Mouse (Mus musculus): ENCODE results near the gene Rtp3. TPM values are rescaled to one million over a fixed set of nuclear protein-coding genes. Genes with fewer than 3 reads are reported as not detected.

Rtp3 gene
- total RNA-seq, 4 experiments from 2014 or later: 2.6 to 4.8 (median 3.7) TPM

DNA sequence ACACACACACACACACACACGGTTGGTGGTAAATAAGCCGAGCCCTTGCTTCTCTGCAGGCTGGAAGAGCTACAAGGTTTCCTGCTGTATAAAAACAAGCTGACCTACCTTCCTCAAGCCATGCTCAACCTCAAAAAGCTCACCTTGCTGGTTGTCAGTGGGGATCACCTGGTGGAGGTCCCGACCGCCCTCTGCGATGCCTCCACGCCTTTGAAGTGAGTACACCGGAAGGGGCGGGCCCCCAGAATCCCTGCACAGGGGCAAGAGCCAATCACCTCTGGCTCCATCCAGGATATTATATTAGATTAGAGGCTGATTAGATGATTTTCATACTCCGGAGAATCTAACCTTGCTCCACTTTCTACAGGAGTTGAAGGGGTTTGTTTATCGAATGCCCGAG is 11.0 kb downstream of the Rtp3 start:
- no peak for DNase-seq (ENCODE audit: low spot score)

DNA sequence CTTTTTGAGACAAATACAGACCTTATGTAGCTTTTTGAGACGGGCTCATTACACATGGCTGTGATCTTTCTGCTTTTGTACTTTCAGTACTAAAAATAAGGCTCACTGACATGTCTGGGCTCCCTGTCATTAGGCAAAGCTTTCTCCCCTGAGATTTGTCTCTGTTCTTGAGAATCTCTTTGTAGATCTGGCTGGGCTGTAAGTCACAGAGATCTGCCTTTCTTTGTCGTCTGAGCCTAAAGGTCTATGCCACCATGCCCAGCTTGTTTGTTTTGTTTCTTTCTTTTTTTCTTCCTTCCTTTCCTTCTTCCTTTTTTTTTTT is 24.5 kb downstream of the Rtp3 start:
- no peak for DNase-seq (ENCODE audit: low spot score)

DNA sequence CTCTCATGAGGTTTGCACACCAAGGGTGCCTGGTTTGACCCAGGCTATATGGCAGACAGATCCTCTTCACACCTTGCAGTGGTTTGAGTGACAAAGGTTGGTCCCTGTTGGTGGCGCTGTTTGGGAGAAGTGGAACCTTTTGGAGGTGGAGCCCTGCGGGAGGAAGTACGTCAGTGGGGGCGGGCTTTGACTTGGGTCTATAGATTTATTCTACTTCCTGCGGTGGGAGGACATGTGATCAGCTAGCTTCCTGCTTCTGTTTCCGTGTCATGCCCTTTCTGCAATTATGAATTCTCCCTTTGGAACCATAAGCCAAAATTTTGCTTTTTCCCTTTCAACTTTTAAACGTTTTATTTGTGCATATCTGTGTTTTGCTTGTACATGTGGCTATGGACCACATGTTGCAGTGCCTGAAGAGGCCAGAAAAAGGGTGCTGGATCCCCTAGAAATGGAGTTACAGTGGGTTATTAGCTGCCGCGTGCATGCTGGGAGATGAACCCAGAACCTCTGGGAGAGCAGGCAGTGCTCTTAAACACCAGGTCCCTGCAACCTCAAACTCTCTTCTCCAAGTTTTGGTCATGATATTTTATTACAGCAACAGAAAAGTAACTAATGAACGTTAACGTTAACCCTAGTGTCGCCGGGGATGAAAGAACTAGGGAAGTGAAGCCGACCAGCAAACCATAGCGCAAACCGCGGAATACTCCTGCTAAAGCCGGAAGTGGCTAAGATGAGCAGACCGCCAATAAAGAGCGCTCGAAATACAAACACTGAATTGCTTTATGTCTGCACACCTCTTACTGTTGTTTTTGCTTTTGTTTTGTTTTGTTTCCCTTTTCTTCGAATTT is 25.1 kb downstream of the Rtp3 start:
- no peak for DNase-seq (ENCODE audit: low spot score)

DNA sequence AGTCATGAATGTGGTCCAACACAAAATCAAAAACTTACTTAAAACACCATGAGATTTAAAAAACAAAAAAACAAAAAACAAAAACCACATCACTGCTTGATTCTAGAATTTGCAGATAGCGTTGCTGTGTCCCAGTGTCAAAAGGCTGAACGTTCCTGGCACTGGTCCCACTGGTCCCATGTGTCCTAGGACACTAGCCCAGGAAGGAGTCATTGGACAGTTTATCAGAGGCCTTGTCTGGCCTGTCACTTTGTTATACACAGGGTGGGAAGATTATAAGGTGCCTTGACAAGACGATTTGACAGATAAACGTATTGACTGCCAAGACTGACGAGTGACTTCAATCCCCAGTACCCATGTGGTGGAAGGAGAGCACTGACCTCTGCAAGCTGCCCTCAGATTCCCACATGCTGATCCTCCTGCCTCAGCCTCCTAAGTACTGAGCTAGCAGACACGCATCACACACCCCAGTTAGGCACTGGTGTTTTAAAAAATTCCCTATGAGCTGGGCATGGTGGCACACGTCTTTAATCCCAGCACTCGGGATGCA is 26.7 kb downstream of the Rtp3 start:
- DNase-seq (ENCODE audit: low spot score): peak; percentile 63

DNA sequence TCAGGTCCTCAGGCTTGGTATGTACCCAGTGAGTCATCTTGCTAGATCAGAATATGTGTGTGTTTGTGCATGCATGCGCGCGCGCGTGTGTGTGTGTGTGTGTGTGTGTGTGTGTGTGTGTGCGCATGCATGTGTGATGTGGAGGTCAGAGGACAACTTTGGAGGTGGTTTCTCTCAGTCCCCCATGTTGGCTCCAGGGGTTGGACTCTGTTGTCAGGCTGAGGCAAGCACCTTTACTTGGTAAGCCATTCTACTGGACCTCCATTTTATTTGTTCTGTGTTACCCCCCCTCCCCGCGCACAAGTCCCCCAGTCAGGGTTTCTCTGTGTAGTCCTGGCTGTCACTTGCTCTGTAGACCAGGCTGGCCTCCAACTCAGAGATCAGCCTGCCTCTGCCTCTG is 29.0 kb downstream of the Rtp3 start:
- DNase-seq (ENCODE audit: low spot score): no peak

DNA sequence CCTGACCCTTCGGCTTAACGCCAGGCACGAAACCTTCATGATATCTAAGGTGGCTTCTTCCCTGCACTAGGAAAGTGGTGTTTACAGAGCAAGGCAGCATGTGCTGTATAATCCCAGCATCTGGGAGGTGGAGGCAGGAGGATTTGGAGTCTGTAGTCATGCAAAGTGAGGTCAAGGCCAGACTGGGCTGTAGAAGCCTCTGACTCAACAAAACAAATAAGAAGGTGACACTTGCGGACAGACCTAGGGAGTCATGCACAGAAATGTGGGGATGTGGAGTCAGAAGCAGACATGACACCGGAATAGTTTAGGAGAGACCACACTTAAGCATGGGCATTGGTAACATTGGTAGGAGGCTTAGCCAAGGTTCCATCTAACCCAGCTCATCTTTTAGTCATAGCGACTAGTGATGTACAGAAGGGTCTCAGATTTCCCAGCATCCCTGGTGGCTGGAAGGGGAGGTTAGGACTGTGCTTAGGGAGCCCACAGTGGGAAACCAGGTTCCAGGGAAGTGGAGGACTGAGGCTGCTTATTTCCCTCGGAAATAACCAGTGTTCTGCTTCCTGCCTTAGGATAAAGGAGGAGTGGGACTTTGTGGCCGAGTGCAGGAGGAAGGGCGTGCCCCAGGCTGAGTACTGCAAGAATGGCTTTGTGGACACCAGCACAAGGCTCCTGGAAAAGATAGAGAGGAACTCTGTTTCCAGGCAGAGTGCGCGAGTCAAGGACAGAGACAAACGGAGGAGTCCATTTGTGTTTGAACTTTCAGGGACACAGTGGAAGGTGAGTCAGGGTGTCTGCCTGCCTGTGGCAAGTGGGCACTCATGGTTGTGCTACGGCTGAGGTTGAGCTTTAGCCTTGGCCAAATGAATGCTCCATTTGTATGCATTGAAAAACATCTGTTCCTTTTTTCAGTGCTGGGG is 29.9 kb downstream of the Rtp3 start:
- DNase-seq (ENCODE audit: low spot score): no peak

DNA sequence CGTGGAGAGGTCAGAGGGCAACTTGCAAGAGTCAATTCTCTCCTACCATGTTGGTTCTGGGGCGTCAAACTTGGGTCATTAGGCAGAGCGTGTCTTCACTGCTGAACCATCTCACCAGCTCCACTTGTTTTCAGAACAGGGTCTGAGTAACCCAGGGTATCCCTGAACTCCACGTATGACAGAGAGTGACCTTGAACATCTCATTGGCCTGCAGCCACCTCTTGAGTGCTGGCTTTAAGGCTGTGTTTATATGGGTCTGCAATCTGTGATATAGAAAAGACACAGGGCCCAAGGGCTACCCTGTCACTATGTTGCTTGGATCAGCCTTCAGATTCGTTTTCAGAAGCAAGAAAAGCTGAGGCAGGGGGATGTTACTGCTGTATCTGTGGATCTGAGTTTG is 30.7 kb downstream of the Rtp3 start:
- DNase-seq (ENCODE audit: low spot score): no peak

DNA sequence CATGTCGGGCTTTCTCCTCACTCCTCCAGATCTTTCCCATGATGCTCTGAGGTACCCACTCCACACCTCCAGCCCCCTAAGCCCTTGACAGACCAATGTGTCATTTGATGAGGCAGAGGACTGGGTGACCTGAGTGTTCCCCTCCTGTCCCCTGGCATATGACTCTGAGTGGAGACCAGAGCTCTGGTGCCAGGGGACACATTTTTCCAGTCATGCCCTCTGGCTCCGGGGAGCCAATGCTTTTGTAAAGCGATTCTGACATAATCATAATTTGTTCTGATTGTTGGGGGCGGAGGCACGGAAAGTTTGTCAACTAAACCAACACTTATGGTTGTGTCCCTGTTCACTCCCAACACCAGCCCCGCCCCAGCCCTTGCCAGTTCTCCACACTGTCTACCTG is 34.4 kb downstream of the Rtp3 start:
- DNase-seq (ENCODE audit: low spot score): peak; percentile 72

DNA sequence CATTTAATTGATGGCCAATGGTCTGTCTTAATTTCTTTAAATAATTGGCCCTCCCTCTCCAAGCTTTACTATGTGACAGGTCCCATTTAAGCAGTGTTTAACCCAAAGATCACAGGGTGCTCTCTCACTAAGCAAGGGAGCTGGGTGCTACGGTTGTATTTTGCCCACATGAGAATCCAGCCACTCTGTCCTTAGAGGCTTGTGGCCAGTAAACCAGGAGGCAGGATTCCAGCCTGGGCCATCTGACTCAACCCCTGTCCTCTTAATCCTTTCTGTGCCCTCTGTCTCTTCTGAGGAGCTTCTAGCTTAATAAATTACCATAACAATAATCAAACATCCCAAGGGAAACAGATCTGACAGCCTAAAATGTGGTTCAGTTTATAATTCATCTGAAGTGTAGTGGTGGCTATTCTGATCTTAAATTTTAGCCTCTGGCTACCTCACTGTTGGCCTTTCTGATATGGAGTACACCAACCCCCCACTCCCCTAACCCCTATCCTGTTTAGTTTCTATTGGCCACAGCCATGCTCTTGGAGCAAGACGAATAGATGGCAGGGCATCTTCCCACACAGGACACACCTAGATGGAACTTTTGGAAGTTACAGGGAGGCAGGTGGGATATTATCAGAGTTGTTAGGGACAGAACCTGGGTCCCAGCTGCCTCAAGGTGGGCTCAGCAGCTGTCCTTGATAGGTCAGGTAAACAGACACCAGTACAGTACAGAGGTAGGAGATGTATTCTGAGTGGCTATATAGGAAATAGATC is 35.5 kb downstream of the Rtp3 start:
- no peak for DNase-seq (ENCODE audit: low spot score)

DNA sequence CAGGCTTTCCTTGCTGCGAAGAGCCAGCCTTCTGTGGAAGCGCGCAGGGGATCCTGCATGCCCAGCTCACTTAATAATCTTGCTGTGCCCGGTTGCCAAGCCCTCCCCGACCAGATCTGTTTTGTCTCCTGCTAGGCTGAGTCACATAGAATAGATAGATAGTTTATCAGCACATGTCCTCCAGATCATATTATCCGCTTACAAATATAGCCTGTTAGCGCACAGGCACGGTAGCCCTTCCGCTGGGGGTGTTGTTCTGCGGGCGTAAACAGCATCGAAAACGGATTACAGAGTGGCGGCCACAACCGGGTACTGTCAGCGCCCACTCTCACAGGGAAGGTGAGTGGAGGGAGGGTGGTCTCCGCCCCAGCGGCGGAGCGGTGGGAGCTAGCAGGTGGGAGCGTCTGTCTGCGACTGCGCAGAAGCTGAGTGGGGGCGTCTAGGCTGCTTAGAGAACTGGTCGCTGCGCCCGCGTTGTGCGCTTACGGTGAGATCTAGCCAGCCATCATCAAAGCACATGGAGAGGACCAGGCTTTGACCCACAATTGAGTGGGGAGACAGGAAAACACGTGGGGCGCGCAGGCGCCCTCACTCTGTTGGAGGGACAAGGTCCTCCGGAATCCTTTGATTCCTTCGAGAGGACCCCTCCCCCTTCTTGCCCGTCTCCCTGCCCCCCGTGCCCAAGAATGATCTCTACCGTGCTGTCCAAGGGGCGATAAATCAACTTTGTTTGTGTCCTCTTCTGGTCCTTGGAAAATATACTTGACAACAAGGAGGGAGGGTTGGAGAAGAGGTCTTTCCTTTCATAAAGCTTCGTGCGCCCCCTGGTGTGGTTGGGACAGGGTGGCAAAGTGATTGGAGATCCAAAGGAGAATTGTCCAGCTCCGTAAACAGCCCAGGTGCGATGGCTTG is 36.6 kb downstream of the Rtp3 start:
- DNase-seq (ENCODE audit: low spot score): peak; percentile 69

DNA sequence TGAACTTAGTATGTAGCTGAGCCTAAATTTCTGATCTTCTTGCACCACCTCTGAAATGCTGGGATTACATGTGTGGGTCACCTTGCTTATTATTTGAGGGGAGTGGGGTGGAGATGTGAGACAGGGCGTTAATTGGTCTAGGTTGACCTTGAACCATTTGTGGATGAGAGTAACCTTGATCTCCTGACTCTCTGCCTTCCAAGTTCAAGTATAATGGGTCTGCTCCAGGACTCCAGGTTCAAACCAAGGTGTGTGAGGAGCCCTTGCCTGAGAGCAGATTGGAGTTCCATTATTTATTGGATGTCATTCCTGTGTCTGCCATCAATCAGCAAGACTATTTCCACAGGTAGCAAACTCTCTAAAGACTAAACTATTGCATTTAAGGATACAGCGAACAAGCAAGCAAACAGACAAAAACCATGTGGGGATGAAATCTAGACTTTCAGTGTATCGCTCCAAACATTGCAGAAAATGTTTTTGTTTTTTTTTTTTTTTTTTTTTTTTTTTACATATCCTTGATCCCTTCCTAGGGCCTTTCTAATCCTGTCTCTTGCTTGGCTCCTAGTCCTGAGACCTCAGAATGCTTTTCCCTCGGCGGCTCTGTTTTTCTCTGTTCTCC is 37.3 kb downstream of the Rtp3 start:
- no peak for DNase-seq (ENCODE audit: low spot score)

DNA sequence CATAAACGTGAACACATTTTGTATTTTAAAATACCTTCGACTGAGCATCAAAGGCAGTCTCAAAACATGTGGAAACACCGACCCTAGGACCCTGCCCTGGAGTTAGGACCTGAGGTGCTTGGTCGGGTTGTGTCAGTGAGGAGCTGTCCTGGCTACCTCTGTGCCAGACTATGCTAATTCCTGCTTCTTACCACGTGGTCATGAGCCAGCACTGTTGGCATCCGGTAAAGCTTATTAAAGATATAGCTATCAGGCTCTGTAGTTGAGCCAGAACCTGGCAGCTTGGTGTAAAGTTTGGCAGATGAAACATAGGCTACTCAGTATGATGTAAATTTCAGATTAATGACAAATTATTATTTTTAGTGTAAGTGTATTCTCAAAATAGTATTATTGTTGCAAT is 38.0 kb downstream of the Rtp3 start:
- DNase-seq (ENCODE audit: low spot score): no peak

DNA sequence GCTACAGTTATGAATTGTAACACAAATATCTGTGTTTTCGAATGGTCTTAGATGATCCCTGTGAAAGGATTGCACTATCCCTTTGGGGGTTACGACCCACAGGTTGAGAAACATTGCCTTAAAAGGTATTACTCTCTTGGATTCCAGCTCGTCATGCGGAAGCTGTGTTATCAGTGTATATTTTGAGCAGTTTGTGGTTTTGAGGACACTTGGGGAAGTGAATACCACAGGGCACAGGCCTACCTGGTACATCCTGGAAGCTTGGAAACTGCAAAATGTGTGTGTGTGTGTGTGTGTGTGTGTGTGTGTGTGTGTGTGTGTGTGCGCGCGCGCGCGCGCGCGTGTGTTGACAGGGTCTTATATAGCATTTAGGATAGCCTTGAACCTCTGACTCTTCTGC is 38.5 kb downstream of the Rtp3 start:
- DNase-seq (ENCODE audit: low spot score): no peak

DNA sequence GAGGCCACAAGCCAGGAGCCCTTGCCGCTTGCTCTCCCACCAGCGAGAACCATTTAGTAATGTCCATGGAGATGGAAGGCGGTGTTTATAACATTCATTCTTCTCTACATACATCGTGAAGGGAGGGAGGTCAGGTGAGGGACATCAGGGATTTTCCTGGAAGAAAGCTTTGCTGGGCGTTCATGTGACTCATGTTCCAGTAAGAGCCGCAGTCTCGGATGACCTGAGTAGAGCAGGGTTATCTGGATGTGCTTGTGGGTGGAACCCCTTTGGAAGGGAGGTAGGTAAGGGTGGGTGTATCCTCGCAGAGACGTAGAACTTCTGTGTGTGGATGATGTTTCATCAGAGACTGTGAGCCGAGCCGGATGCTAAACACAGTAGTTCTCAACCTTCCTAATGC is 39.0 kb downstream of the Rtp3 start, which contains the start of gene Lrrc2:
Gene Lrrc2 (plus strand): TSS at position 149 of the 400 bp plus-strand sequence.
- DNase-seq (ENCODE audit: low spot score): no peak

DNA sequence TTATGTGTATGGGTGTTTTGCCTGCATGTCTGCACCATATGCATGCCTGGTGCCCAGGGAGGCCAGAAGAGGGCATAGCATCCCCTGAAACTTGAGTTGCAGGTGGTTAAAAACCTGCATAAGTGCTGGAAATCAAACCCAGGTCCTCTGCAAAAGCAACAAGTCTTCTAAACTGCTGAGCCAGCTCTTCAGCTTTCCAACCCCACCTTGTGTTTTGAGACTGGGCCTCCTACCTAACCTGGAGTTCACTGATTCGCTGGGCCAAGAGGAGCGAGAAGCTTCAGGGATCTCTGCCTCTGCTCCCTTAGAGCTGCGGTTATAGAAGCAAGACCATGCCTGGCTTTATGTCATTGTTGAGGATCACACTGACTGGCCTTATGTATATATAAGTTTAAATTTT is 40.3 kb downstream of the Rtp3 start:
- no peak for DNase-seq (ENCODE audit: low spot score)

DNA sequence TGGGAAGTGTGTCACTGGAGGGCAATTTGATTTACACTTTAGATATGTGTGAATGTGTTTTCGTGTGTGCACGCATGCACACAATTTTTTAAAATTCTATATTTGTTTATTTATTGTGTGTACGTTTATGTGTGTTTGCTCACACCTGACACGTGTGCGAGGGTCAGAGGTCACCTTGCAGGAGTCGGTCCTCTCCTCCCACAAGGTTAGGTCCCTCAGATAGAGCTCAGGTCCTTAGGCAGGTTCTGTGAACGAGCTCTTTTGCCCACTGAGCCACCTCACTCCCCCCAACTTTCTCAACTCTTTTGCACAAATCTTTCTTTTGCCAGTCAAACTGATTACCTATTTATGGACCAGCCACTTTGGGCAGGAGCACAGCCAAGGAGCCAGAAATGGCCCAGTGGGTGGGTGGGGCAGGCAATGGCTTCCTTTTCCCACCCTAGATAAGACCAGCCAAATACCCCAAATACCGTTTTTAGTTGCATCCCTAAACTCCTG is 41.5 kb downstream of the Rtp3 start:
- no peak for DNase-seq (ENCODE audit: low spot score)

DNA sequence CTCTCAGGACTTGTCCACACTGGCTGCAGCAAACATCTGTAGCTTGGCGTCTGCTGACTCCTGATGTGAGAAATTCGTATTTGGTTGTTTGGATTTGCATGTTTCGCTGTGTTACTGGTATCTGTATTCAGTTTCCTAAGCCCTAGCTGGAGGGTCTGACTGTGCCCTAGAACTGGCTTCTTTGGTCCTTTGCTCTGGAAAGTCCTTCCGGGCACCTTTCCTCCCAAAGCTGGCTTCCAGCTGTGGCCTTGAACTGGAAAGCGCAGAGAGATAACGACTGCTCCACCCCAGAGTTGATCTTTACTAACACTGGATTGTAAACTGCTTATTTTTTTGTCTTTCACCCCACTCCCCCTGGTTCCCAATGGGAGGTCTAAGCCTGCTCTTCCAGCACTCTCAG is 42.5 kb downstream of the Rtp3 start:
- DNase-seq (ENCODE audit: low spot score): no peak

DNA sequence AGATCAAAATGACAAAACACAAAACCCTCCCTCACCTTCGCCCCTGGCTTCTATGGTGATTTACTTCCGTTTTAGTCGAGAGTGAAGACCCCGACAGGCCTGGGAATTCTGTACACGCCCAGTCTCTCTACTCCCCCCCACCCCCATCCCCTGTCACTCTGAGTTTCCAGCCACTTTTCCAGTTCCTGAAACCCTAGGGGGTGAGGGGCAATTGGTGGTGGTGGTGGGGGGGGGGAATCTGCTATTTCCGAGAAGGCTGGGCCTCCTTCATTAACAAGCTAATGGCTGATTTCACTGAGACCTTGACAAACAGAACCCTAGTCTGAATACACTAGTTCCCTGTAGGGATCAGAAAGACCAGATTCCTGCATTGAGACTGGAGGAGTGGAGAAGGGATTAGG is 43.1 kb downstream of the Rtp3 start:
- DNase-seq (ENCODE audit: low spot score): no peak

DNA sequence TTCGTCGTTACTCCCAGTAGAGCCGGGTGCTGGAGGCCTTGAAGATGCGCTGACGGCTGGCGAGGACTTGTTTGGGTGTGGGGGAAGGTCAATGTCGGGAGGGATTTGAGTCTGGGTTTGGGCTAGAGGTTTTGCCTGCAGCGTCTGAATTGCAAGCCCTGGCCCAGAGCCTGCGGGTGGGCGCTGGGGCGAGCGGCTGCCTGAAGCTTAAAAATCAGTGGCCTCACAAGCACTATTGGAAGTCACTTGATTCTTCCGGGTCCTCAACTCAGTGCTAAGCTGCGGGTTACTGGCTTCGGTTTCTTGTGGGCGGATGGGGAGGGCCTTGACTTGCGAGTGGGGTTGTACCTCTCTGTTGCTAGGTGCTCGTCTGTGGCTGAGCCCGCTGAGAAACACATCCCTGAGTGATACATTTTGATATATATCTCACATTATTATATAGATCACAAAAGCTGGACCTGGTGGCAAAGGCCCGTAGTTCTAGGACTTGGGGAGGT is 43.8 kb downstream of the Rtp3 start:
- no peak for DNase-seq (ENCODE audit: low spot score)

DNA sequence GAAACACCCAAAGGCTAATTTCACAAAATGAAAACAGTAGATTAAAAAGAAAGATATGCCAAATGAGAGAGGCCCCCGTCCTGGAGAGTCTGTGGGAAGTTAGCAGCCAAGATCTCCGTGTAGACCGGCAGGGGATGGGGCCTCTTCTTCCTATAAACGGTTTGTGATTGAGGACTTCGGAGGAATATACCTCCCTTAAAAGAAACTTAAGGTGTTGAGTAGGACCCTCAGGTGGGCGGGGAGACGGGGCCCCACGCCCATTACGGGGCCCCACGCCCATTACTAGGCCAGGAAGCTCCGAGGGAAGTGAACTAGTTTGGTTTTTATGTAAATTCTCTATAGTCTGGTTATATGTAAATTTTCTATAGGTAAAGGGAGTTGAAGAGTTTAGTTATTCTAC is 44.5 kb downstream of the Rtp3 start, which contains the start of gene Tdgf1:
Gene Tdgf1 (minus strand): TSS at position 233 of the 400 bp plus-strand sequence.
- no peak for DNase-seq (ENCODE audit: low spot score)
